ENCODE assay signal across 16 mouse cellular contexts in genomic region chr7:29328984-29329383, GRCm38 (mm10). TPM values are rescaled to one million over a fixed set of nuclear protein-coding genes. Genes with fewer than 3 reads are reported as not detected.
"Had no signal": no experiment of that assay in that cellular context is flagged by ENCODE, and none has a peak within 500 bp of the region (broad histone marks: within the 10 kb centered on the region; RNA-seq: fewer than 3 reads in every experiment).

No protein-coding gene starts in this region.

- H3K4me3 ChIP-seq: neural tube, embryonic 15.5 days; stomach, embryonic 15.5 days had no signal

- DNase-seq: retina, postnatal 1 day; right cerebral cortex, adult 18-20 months; right cerebral cortex, postnatal 14 days; right cerebral cortex, postnatal 25 days; right cerebral cortex, postnatal 4 days; spleen, adult 18-20 months; thymus, adult 18-20 months; thymus, adult 2 months; thymus, postnatal 14 days; thymus, postnatal 25 days; thymus, postnatal 36 days; thymus, postnatal 4 days had no signal

- H3K27ac ChIP-seq: neural tube, embryonic 15.5 days; stomach, embryonic 15.5 days; stomach, postnatal 0 days had no signal

RNA-seq across cellular contexts. Expression of gene Dpf1, which starts 25.2 kb away (rescaled TPM):
- total RNA-seq: neutrophil, adult 5-6 weeks had no signal

RNA-seq across cellular contexts. Expression of gene Ppp1r14a, which starts 39.9 kb away (rescaled TPM):
- total RNA-seq: neutrophil, adult 5-6 weeks had no signal
